Mouse (Mus musculus): ENCODE measurements at regions not wholly inside any gene's neighbourhood (a gene's known extent, or its start where the extent isn't known, plus 50 kb on each side); places are given as distances from the start of the nearest gene placed in this dataset.

DNA sequence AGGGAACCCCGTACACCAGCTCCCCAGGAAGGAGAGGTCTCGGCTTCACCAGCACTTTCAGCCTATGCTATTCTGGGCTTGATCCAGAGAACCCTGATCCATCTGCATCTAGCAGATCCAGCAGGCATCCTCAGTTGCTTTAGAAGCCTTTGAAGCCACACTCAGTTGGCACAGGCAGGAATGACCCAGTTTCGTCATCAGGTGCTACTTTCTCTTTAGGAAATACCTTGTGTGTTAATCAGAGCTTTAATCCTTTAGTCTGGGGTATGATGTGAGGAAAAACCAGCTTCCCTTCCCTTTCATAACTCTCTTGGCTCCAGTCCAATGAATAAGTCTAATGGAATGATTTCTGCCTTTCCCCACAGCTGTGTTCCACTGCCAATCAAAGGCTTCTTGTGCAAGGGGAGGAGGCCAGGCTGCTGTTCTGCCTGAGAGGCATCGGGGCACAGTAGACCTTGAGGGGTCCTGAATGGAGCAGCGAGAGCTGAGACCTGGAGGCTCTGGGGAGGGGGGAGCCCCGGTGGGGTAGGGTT is 173.3 kb upstream of the Igfbp7 start:
- DNase-seq (ENCODE audit: low spot score): peak; percentile 32
- Histone ChIP-seq H3K4me2 (ENCODE audit: low read depth, low read length) (no peak overlapping the region), H3K9me3 (replicated peaks; ENCODE audit: control insufficient read depth, low read length) (no peaks in the 10 kb centered on the region)

DNA sequence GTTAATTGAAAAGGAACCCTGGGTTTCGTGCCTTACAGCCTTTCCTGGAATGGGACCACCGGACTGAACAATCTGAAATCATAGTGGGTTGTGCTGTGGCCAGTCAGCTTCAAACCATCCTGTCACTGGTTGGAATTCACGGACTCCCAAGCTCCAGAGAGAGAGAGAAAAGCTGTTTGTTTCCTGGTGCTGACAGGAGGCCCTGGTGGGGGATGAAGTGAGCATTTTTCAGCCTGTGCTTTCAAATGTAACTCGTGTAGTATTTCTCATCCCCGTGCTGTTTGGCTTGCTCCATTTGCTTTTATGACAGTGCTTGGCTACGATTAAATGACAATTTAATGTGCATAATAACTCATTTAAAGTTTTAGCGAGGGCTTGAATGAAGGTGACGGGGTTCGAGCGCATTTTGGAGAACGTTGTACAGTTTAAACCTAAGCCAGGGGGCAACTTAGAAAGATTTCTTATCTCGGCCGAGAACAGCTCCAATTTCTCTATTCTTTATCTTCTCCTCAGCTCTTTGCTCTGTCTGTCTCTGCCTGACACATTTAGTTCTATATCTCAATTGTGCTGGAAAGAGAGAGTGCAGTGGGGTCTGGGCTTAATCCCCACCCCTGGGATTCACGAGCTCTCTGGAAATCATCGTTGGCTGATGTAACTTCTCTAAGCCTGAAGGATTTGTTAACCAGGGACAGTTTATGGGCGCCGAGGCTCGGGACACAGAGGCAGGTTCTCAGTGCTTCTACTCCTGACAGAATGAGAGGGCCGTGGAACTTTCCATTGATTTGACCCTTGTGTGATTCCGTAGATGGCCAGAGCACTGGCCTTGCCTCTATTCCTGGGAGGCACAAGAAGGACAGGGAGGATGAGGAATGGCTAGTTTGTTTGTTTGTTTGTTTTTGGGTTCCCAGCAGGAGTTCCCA is 172.2 kb upstream of the Igfbp7 start:
- ATAC-seq (replicated peaks; ENCODE audit: insufficient number of reproducible peaks, low FRiP score, low TSS enrichment, low read depth) (no peak), DNase-seq (ENCODE audit: low spot score) (peak; percentile 38)
- Histone ChIP-seq H3K4me1 (ENCODE audit: control insufficient read depth, insufficient read depth, low read length) (no peaks in the 10 kb centered on the region), H3K9ac (replicated peaks; ENCODE audit: low read length) (no peak overlapping the region), H3K27ac (replicated peaks; ENCODE audit: low read depth, low read length) (no peak overlapping the region), H3K9me3 (replicated peaks; ENCODE audit: control insufficient read depth, low read length) (no peaks in the 10 kb centered on the region), H3K36me3 (replicated peaks; ENCODE audit: control insufficient read depth, insufficient read depth, low read depth, low read length) (no peaks in the 10 kb centered on the region), H3K4me2 (ENCODE audit: low read depth, low read length) (no peak overlapping the region), H3K4me3 (ENCODE audit: low read depth, low read length) (no peak overlapping the region), H3K27me3 (ENCODE audit: control insufficient read depth, insufficient read depth, low read length) (no peaks in the 10 kb centered on the region)
- WGBS: 45% methylated on average over 20 of the region's 20 CpGs

More for the DNA sequence above, 173.3 kb upstream of the Igfbp7 start:
- ATAC-seq (replicated peaks; ENCODE audit: insufficient number of reproducible peaks, low FRiP score, low TSS enrichment, low read depth): peak; percentile 63
- no peak overlapping the region for H3K9ac ChIP-seq (replicated peaks; ENCODE audit: low read length)
- no peak overlapping the region for H3K27ac ChIP-seq (replicated peaks; ENCODE audit: low read depth, low read length)
- H3K36me3 ChIP-seq (replicated peaks; ENCODE audit: control insufficient read depth, insufficient read depth, low read depth, low read length): no peaks in the 10 kb centered on the region
- H3K4me1 ChIP-seq (ENCODE audit: control insufficient read depth, insufficient read depth, low read length): no peaks in the 10 kb centered on the region
- no peaks in the 10 kb centered on the region for H3K27me3 ChIP-seq (ENCODE audit: control insufficient read depth, insufficient read depth, low read length)
- WGBS: 49% methylated on average over 6 of the region's 6 CpGs
- no peak overlapping the region for H3K4me3 ChIP-seq (ENCODE audit: low read depth, low read length)

DNA sequence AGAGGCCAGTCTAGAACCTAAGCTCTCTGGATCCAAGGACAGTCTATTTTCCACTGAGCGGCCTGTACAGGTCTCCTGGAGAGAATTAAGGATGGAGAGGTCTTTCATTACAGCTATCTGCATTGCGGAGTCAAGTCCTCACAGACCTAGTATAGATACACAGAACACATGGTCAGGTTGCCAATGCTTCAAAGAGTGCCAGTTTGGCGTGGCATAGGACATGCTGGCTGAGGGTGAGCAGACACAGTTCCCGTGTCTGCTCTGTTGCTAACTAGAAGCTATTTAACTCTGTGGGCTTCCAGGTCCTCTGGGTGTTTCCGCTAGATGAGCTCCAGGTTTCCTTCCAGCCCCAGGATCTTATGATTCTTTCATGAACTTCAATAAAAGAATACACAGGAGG is 169.0 kb upstream of the Igfbp7 start:
- no peak overlapping the region for H3K9ac ChIP-seq (replicated peaks; ENCODE audit: low read length)
- H3K36me3 ChIP-seq (replicated peaks; ENCODE audit: control insufficient read depth, insufficient read depth, low read depth, low read length): no peaks in the 10 kb centered on the region
- DNase-seq (ENCODE audit: low spot score) (no peak), ATAC-seq (replicated peaks; ENCODE audit: insufficient number of reproducible peaks, low FRiP score, low TSS enrichment, low read depth) (no peak)
- H3K4me2 ChIP-seq (ENCODE audit: low read depth, low read length): no peak overlapping the region
- no peak overlapping the region for H3K4me3 ChIP-seq (ENCODE audit: low read depth, low read length)
- H3K27me3 ChIP-seq (ENCODE audit: control insufficient read depth, insufficient read depth, low read length): no peaks in the 10 kb centered on the region
- no peak overlapping the region for H3K27ac ChIP-seq (replicated peaks; ENCODE audit: low read depth, low read length)
- no peaks in the 10 kb centered on the region for H3K4me1 ChIP-seq (ENCODE audit: control insufficient read depth, insufficient read depth, low read length)
- H3K9me3 ChIP-seq (replicated peaks; ENCODE audit: control insufficient read depth, low read length): no peaks in the 10 kb centered on the region
- 82% methylated on average over 5 of the region's 5 CpGs for WGBS

DNA sequence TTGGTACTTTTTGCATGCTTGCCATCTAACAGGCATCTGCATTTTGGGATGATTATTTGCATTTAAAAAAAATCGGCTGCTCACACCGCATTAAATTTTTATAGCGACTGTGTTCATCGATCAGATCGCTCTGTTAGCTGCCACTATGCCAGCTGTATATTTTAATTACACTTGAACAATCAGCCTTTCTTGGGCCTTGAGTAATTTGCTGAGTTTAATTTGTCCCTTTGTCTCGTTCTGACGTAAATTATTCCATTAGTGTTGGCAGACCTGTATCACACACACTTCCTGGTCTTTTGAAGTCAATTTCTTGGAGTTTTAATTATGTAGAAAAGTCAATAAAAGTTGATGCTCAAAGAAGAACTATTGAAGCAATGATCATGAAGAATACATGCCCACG is 167.9 kb upstream of the Igfbp7 start:
- no peak overlapping the region for H3K4me3 ChIP-seq (ENCODE audit: low read depth, low read length)
- DNase-seq (ENCODE audit: low spot score) (no peak), ATAC-seq (replicated peaks; ENCODE audit: insufficient number of reproducible peaks, low FRiP score, low TSS enrichment, low read depth) (no peak)
- H3K4me2 ChIP-seq (ENCODE audit: low read depth, low read length): no peak overlapping the region
- H3K36me3 ChIP-seq (replicated peaks; ENCODE audit: control insufficient read depth, insufficient read depth, low read depth, low read length): no peaks in the 10 kb centered on the region
- H3K9me3 ChIP-seq (replicated peaks; ENCODE audit: control insufficient read depth, low read length): no peaks in the 10 kb centered on the region
- 80% methylated on average over 8 of the region's 8 CpGs for WGBS
- no peaks in the 10 kb centered on the region for H3K27me3 ChIP-seq (ENCODE audit: control insufficient read depth, insufficient read depth, low read length)
- H3K27ac ChIP-seq (replicated peaks; ENCODE audit: low read depth, low read length): no peak overlapping the region
- no peaks in the 10 kb centered on the region for H3K4me1 ChIP-seq (ENCODE audit: control insufficient read depth, insufficient read depth, low read length)
- no peak overlapping the region for H3K9ac ChIP-seq (replicated peaks; ENCODE audit: low read length)

DNA sequence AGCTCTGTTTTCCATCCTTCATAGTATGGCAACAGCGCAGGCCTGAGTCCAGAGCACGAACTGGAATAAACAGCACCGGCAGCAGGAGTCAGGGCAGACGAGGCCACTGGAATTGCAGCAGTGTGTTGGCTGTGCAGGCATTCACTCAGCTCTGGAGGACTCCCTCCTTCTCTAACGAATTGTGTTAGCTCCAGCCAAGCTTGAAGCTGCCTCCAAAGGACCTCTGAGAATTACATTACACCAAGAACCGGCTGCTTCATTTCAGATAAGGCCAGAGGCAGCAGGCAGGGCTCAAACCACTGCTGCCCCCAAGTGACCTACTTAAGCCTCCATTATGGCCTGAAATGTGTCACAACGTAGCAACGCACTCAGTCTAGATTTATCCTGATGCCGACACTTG is 162.5 kb upstream of the Igfbp7 start:
- 74% methylated on average over 9 of the region's 9 CpGs for WGBS
- H3K4me2 ChIP-seq (ENCODE audit: low read depth, low read length): no peak overlapping the region
- H3K27ac ChIP-seq (replicated peaks; ENCODE audit: low read depth, low read length): no peak overlapping the region
- H3K36me3 ChIP-seq (replicated peaks; ENCODE audit: control insufficient read depth, insufficient read depth, low read depth, low read length): no peaks in the 10 kb centered on the region
- no peak for DNase-seq (ENCODE audit: low spot score)
- no peak overlapping the region for H3K9ac ChIP-seq (replicated peaks; ENCODE audit: low read length)
- H3K27me3 ChIP-seq (ENCODE audit: control insufficient read depth, insufficient read depth, low read length): no peaks in the 10 kb centered on the region
- no peak for ATAC-seq (replicated peaks; ENCODE audit: insufficient number of reproducible peaks, low FRiP score, low TSS enrichment, low read depth)
- no peak overlapping the region for H3K4me3 ChIP-seq (ENCODE audit: low read depth, low read length)
- no peaks in the 10 kb centered on the region for H3K9me3 ChIP-seq (replicated peaks; ENCODE audit: control insufficient read depth, low read length)
- no peaks in the 10 kb centered on the region for H3K4me1 ChIP-seq (ENCODE audit: control insufficient read depth, insufficient read depth, low read length)

DNA sequence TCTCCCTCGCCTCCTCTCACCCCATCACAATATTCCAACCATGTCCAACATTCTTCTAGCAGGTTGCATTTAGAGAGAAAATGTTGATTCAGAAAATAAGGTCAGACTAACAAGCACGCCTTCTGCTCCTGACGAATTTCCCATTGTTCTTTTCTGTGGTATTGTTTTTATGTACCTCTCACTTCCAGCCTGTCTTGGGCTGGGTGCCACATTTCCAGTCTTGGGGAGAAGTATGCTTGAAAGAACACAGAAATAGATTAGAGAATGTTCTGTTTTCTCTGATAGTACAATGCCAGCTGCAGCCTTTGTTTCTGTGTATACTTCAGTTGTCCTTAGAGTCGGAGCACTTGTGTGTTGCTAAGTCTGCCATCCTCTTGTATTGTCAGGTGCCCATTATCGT is 160.3 kb upstream of the Igfbp7 start:
- Histone ChIP-seq H3K36me3 (replicated peaks; ENCODE audit: control insufficient read depth, insufficient read depth, low read depth, low read length) (no peaks in the 10 kb centered on the region), H3K4me3 (ENCODE audit: low read depth, low read length) (no peak overlapping the region), H3K27me3 (ENCODE audit: control insufficient read depth, insufficient read depth, low read length) (no peaks in the 10 kb centered on the region), H3K4me2 (ENCODE audit: low read depth, low read length) (no peak overlapping the region), H3K9me3 (replicated peaks; ENCODE audit: control insufficient read depth, low read length) (no peaks in the 10 kb centered on the region), H3K4me1 (ENCODE audit: control insufficient read depth, insufficient read depth, low read length) (no peaks in the 10 kb centered on the region), H3K9ac (replicated peaks; ENCODE audit: low read length) (no peak overlapping the region), H3K27ac (replicated peaks; ENCODE audit: low read depth, low read length) (no peak overlapping the region)
- 88% methylated on average over 5 of the region's 5 CpGs for WGBS
- DNase-seq (ENCODE audit: low spot score): no peak
- no peak for ATAC-seq (replicated peaks; ENCODE audit: insufficient number of reproducible peaks, low FRiP score, low TSS enrichment, low read depth)

DNA sequence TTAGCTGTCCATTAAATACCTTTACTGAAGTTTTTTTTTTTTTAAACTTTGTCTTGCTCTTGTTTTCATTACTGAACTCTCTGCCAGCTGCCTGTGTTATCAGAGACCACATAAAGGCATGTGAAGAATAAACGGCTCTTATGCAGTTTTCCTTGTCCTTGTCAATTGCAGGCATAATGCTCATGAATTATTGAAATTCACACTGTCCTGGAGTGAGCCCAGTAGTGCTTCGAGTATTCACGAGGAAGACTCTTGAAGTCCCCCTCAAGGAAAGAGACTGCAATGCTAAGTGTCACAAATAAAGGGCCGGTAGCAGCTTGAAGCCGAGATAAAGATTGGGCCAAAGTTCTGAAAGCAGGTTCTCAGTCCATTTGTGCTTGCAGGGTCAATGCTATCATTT is 144.7 kb upstream of the Igfbp7 start:
- Histone ChIP-seq H3K4me3 (ENCODE audit: low read depth, low read length) (no peak overlapping the region), H3K4me1 (ENCODE audit: control insufficient read depth, insufficient read depth, low read length) (no peaks in the 10 kb centered on the region), H3K9ac (replicated peaks; ENCODE audit: low read length) (no peak overlapping the region), H3K27me3 (ENCODE audit: control insufficient read depth, insufficient read depth, low read length) (no peaks in the 10 kb centered on the region), H3K9me3 (replicated peaks; ENCODE audit: control insufficient read depth, low read length) (no peaks in the 10 kb centered on the region), H3K27ac (replicated peaks; ENCODE audit: low read depth, low read length) (no peak overlapping the region), H3K36me3 (replicated peaks; ENCODE audit: control insufficient read depth, insufficient read depth, low read depth, low read length) (no peaks in the 10 kb centered on the region), H3K4me2 (ENCODE audit: low read depth, low read length) (no peak overlapping the region)
- ATAC-seq (replicated peaks; ENCODE audit: insufficient number of reproducible peaks, low FRiP score, low TSS enrichment, low read depth) (no peak), DNase-seq (ENCODE audit: low spot score) (no peak)
- WGBS: 62% methylated on average over 5 of the region's 5 CpGs

DNA sequence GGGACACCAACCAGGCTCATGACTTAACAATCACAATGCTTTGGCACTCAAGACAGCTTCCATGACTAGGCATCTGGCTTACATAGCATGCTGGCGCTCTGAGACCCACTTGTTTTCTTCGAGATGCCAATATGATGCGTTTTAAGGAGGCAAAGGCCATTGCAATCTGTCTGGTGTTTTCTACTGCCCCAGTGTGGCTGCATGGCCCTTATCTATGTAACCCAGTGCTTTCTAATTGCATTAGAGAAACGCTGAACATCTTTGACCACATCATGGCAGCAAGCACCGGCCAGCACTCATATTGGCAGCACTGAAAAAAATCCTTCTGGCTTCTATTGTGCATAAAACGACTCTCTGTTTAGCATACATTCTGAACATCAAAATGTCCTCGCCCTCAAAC is 144.2 kb upstream of the Igfbp7 start:
- Histone ChIP-seq H3K9ac (replicated peaks; ENCODE audit: low read length) (no peak overlapping the region), H3K27ac (replicated peaks; ENCODE audit: low read depth, low read length) (no peak overlapping the region), H3K9me3 (replicated peaks; ENCODE audit: control insufficient read depth, low read length) (no peaks in the 10 kb centered on the region), H3K4me1 (ENCODE audit: control insufficient read depth, insufficient read depth, low read length) (no peaks in the 10 kb centered on the region), H3K36me3 (replicated peaks; ENCODE audit: control insufficient read depth, insufficient read depth, low read depth, low read length) (no peaks in the 10 kb centered on the region), H3K4me2 (ENCODE audit: low read depth, low read length) (no peak overlapping the region), H3K27me3 (ENCODE audit: control insufficient read depth, insufficient read depth, low read length) (no peaks in the 10 kb centered on the region), H3K4me3 (ENCODE audit: low read depth, low read length) (no peak overlapping the region)
- DNase-seq (ENCODE audit: low spot score): no peak
- 89% methylated on average over 7 of the region's 7 CpGs for WGBS
- no peak for ATAC-seq (replicated peaks; ENCODE audit: insufficient number of reproducible peaks, low FRiP score, low TSS enrichment, low read depth)
